Mouse (Mus musculus) heart, adult 10 weeks (tissue): ENCODE results near the gene Hist1h2bp. TPM values are rescaled to one million over a fixed set of nuclear protein-coding genes. Genes with fewer than 3 reads are reported as not detected.

Experiments
- polyA plus RNA-seq: library from polyadenylated mRNA; stranded (reverse); fragments of 350-450 nt; fragmentation: Illumina TruSeq; extraction: RNeasy Lipid Tissue Mini Kit (QIAGEN cat#74804); gene quantifications from one replicate; pipeline ENCODE4 v1.2.3, GENCODE M21; 2014; ENCODE audit warnings: low read depth, low replicate concordance

The Hist1h2bp gene
- not detected for polyA plus RNA-seq

GRCm38 (mm10) chr13:21786899-21787629, at the start of gene Hist1h2bp, which contains the start of gene Hist1h2an:
Gene Hist1h2bp, plus strand, starts transcription at chr13:21787461.
Gene Hist1h2an, minus strand, starts transcription at chr13:21787218.

DNA sequence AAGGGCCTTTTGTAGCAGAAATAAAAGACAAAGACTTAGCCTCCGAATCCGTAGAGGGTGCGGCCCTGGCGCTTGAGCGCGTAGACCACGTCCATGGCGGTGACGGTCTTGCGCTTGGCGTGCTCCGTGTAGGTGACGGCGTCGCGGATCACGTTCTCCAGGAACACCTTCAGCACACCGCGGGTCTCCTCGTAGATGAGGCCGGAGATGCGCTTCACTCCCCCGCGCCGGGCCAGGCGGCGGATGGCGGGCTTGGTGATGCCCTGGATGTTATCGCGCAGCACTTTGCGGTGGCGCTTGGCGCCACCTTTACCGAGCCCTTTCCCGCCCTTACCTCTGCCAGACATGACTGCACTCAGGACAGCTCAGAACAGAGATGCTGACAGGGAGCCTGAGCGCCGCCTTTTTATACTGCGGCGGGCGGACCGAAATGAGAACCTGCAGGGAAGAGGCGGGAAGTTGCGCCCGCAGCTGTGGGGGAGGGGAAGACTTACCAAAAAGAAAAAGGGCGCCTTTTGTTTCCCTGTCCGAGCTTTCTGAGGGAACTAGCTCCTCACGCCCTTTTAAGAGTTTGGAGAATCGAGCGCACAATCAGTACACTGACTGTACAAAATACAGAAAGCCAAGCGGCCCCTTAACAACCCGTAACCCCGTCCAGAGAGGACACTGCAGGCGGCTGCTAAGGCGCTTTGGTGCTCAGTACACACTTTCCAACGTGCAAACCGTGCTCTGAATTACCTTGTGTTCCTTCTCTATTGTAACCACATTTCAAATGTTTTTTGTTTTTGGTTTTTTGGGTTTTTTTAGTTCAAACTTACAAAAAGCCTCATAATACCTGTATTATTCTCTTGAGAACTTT, 36.9 kb upstream of the Hist1h2bp start, which contains the start of gene Hist1h4k:
Gene Hist1h4k (minus strand): TSS at position 347 of the 859 bp plus-strand sequence.

GRCm38 (mm10) chr13:21753524-21754285, 33.6 kb upstream of the Hist1h2bp start, which contains the start of the genes Hist1h2ak and Hist1h2bn:
Gene Hist1h2ak, minus strand, starts transcription at chr13:21753827.
Gene Hist1h2bn, plus strand, starts transcription at chr13:21754123.

GRCm38 (mm10) chr13:21779767-21780731, 7.2 kb upstream of the Hist1h2bp start, which contains the start of gene Hist1h1b:
Gene Hist1h1b, minus strand, starts transcription at chr13:21780625.

DNA sequence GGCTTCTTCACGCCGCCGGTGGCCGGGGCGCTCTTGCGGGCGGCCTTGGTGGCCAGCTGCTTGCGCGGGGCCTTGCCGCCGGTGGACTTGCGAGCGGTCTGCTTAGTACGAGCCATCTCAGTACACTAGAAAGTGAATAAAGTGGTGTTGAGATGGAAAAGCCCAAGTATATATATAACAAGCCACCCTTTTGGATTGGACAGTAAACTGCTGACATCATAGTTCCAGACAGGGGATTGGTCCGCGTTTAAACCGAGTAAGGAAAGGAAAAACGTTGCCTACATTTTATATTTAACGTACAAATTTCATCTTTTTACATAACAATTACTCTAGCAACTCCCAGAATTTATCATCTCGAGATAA, 4.0 kb upstream of the Hist1h2bp start, which contains the start of gene Hist1h3i:
Gene Hist1h3i (minus strand): TSS at position 116 of the 363 bp plus-strand sequence.

DNA sequence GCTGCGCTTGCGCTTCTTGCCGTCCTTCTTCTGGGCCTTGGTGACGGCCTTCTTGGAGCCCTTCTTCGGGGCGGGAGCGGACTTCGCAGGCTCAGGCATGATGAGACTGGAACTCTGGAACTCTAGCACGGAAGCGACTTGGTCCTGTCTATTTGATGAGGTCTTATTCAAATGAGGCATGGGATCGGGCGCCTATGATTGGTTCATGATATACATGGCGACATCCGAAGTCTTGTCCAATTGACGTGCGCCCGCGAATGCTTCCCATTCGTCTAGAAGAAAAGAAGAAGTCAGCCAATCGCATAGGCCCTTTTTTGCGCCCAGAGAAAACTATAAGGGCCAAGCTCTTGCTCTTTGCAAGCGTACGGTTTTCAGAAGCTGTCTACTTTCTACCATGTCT, 22.8 kb downstream of the Hist1h2bp start, which contains the start of the genes Hist1h2bq and Hist1h2ao:
Gene Hist1h2bq (minus strand): TSS at position 125 of the 400 bp plus-strand sequence.
Gene Hist1h2ao (plus strand): TSS at position 393 of the 400 bp plus-strand sequence.

DNA sequence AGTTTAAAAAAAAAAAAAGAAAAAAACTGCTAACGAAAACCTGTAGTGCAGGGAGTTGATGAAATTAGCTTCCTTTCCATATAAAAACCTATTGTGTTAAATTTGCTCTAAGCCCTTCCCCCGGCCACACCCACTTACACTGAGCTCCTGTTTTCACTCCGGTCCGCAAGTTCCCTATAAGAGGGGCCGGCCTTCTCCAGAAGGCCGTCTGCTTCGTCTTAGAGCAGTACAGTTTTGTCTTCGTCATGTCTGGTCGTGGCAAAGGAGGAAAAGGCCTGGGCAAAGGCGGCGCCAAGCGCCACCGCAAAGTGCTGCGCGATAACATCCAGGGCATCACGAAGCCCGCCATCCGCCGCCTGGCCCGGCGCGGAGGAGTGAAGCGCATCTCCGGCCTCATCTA, 24.3 kb downstream of the Hist1h2bp start, which contains the start of gene Hist1h4m:
Gene Hist1h4m (plus strand): TSS at position 208 of the 400 bp plus-strand sequence.

DNA sequence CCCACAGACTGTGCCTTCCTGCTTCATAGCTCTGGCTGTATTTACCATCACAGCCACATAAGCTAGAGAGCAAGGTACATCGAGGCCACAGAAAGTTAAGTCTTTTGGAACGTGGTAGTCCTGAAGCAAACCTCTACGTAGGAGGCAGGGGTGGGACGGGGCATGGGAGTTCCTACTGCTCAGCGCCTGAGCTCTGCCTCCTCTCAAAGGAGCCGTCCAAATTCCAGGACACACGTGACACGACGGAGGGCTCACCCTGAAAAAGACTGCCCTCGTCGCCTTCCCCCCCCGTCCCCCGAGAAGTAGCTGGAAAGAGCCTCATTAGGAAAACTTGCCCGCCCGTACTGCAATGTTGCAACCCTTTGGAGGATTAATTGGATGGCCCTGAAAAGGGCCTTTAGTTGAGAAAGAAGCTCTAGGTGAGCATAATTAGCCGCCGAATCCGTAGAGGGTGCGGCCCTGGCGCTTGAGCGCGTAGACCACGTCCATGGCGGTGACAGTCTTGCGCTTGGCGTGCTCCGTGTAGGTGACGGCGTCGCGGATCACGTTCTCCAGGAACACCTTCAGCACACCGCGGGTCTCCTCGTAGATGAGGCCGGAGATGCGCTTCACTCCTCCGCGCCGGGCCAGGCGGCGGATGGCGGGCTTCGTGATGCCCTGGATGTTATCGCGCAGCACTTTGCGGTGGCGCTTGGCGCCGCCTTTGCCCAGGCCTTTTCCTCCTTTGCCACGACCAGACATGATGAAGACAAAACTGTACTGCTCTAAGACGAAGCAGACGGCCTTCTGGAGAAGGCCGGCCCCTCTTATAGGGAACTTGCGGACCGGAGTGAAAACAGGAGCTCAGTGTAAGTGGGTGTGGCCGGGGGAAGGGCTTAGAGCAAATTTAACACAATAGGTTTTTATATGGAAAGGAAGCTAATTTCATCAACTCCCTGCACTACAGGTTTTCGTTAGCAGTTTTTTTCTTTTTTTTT, 44.4 kb downstream of the Hist1h2bp start, which contains the start of gene Hist1h4n:
Gene Hist1h4n (minus strand): TSS at position 779 of the 977 bp plus-strand sequence.

GRCm38 (mm10) chr13:21833461-21833860, 46.2 kb downstream of the Hist1h2bp start, which contains the start of the genes Hist1h2ap and Hist1h2br:
Gene Hist1h2ap, minus strand, starts transcription at chr13:21833507.
Gene Hist1h2br, plus strand, starts transcription at chr13:21833743.

Other genes starting within 250 kb of the Hist1h2bp start
- not detected for gene Olfr1366, start 244.7 kb upstream of the Hist1h2bp start, polyA plus RNA-seq
- not detected for gene Olfr1535, start 227.6 kb upstream of the Hist1h2bp start, polyA plus RNA-seq
- gene Olfr1364, start 205.7 kb upstream of the Hist1h2bp start, polyA plus RNA-seq = not detected
- gene Olfr1362, start 173.4 kb upstream of the Hist1h2bp start, polyA plus RNA-seq = not detected
- not detected for gene Olfr11, start 144.9 kb upstream of the Hist1h2bp start, polyA plus RNA-seq
- not detected for gene Olfr1361, start 124.1 kb upstream of the Hist1h2bp start, polyA plus RNA-seq
- gene Olfr1360, start 110.1 kb upstream of the Hist1h2bp start, polyA plus RNA-seq = not detected
- gene Olfr1359, start 89.3 kb upstream of the Hist1h2bp start, polyA plus RNA-seq = not detected
- not detected for gene Hist1h2bl, start 71.3 kb upstream of the Hist1h2bp start, polyA plus RNA-seq
- not detected for gene Hist1h2ai, start 71.0 kb upstream of the Hist1h2bp start, polyA plus RNA-seq
- not detected for gene Hist1h3h, start 69.8 kb upstream of the Hist1h2bp start, polyA plus RNA-seq
- not detected for gene Hist1h2bm, start 65.4 kb upstream of the Hist1h2bp start, polyA plus RNA-seq
- gene Hist1h4j, start 52.4 kb upstream of the Hist1h2bp start, polyA plus RNA-seq = not detected
- not detected for gene Hist1h4k, start 37.0 kb upstream of the Hist1h2bp start, polyA plus RNA-seq
- gene Hist1h2ak, start 33.6 kb upstream of the Hist1h2bp start, polyA plus RNA-seq = not detected
- not detected for gene Hist1h2bn, start 33.3 kb upstream of the Hist1h2bp start, polyA plus RNA-seq
- gene Hist1h1b, start 6.8 kb upstream of the Hist1h2bp start, polyA plus RNA-seq = not detected
- 2.4 TPM for gene Hist1h3i, start 4.1 kb upstream of the Hist1h2bp start, polyA plus RNA-seq
- gene Hist1h2an, start 243 bp upstream of the Hist1h2bp start, polyA plus RNA-seq = not detected
- gene Hist1h2bq, start 22.7 kb downstream of the Hist1h2bp start, polyA plus RNA-seq = 0.92 TPM
- not detected for gene Hist1h2ao, start 23.0 kb downstream of the Hist1h2bp start, polyA plus RNA-seq
- not detected for gene Hist1h4m, start 24.3 kb downstream of the Hist1h2bp start, polyA plus RNA-seq
- gene Hist1h4n, start 44.7 kb downstream of the Hist1h2bp start, polyA plus RNA-seq = not detected
- gene Hist1h2ap, start 46.0 kb downstream of the Hist1h2bp start, polyA plus RNA-seq = not detected
- not detected for gene Hist1h2br, start 46.3 kb downstream of the Hist1h2bp start, polyA plus RNA-seq
- gene Zfp184, start 157.6 kb downstream of the Hist1h2bp start, polyA plus RNA-seq = 0.31 TPM
- gene Pom121l2, start 193.7 kb downstream of the Hist1h2bp start, polyA plus RNA-seq = not detected
- not detected for gene Prss16, start 222.3 kb downstream of the Hist1h2bp start, polyA plus RNA-seq
- not detected for gene Hist1h2ah, start 248.1 kb downstream of the Hist1h2bp start, polyA plus RNA-seq
- not detected for gene Hist1h2bk, start 248.4 kb downstream of the Hist1h2bp start, polyA plus RNA-seq